Mouse (Mus musculus) MEL (cell line): ENCODE measurements around the gene Gm45521. TPM values are rescaled to one million over a fixed set of nuclear protein-coding genes. Genes with fewer than 3 reads are reported as not detected.

Experiments
- DNase-seq: peaks from one replicate; pipeline ENCODE4 v3.0.0; 2011; ENCODE audit warnings: low read depth, low spot score
- H3K27ac ChIP-seq: 2 replicates; pipeline ENCODE4 v1.5.1; 2012; ENCODE audit warnings: low read depth, mild to moderate bottlenecking, control low read depth, low read length, moderate library complexity; ENCODE audit not compliant: control insufficient read depth
- H3K27me3 ChIP-seq, 2 experiments: fragments of 150-350 bp in 1 of 2; sonication (generic) in 1 of 2; 2 replicates each; pipeline ENCODE4 v1.6.1; 2012; ENCODE audit warnings: low read length in 2 of 2, mild to moderate bottlenecking in 2 of 2, improper control_type of control experiment in 1 of 2, moderate library complexity in 1 of 2; ENCODE audit not compliant: insufficient read depth in 2 of 2, control insufficient read depth in 1 of 2
- H3K36me3 ChIP-seq, 2 experiments: 2 replicates each; pipeline ENCODE4 v1.6.1; 2012 to 2014; ENCODE audit warnings: low read length in 2 of 2, improper control_type of control experiment in 1 of 2, inconsistent platforms in 1 of 2, mild to moderate bottlenecking in 1 of 2; ENCODE audit not compliant: insufficient read depth in 2 of 2, control insufficient read depth in 1 of 2
- H3K4me1 ChIP-seq, 2 experiments: fragments of 150-350 bp in 1 of 2; sonication (generic) in 1 of 2; 2 replicates each; pipeline ENCODE4 v1.6.1; 2012; ENCODE audit warnings: low read length in 2 of 2, improper control_type of control experiment in 1 of 2, mild to moderate bottlenecking in 1 of 2; ENCODE audit not compliant: insufficient read depth in 2 of 2, control insufficient read depth in 1 of 2
- H3K4me3 ChIP-seq, 2 experiments: fragments of 150-350 bp in 1 of 2; sonication (generic) in 1 of 2; 2 replicates each; pipeline ENCODE4 v1.5.1; 2012; ENCODE audit warnings: low read depth in 2 of 2, low read length in 2 of 2, mild to moderate bottlenecking in 2 of 2, moderate library complexity in 2 of 2, control low read depth in 1 of 2, improper control_type of control experiment in 1 of 2; ENCODE audit not compliant: control insufficient read depth in 1 of 2, insufficient read depth in 1 of 2
- H3K79me2 ChIP-seq: 2 replicates; pipeline ENCODE4 v1.6.1; 2012; ENCODE audit warnings: mild to moderate bottlenecking, low read length, moderate library complexity; ENCODE audit not compliant: control insufficient read depth, poor library complexity, insufficient read depth
- H3K9ac ChIP-seq: 2 replicates; pipeline ENCODE4 v1.6.1; 2012; ENCODE audit warnings: low read depth, mild to moderate bottlenecking, control low read depth, low read length, moderate library complexity; ENCODE audit not compliant: control insufficient read depth, poor library complexity, severe bottlenecking
- H3K9me3 ChIP-seq: fragments of 150-350 bp; sonication (generic); replicated peaks from 2 replicates; pipeline ENCODE4 v1.6.1; 2012; ENCODE audit warnings: mild to moderate bottlenecking, low read length, improper control_type of control experiment, moderate library complexity; ENCODE audit not compliant: insufficient read depth
- CHD1 ChIP-seq: IDR thresholded peaks from 2 replicates; pipeline ENCODE4 v1.6.1; 2012; ENCODE audit warnings: low read depth, mild to moderate bottlenecking, inconsistent platforms, low read length, improper control_type of control experiment
- CTCF ChIP-seq, 3 experiments: IDR thresholded peaks in 2 of 3; conservative IDR thresholded peaks in 1 of 3; 2 replicates each; pipeline ENCODE4 v1.5.1; 2011 to 2012; ENCODE audit warnings: low read length in 3 of 3, low read depth in 2 of 3, mild to moderate bottlenecking in 2 of 3, improper control_type of control experiment in 1 of 3, inconsistent platforms in 1 of 3, mixed read lengths in 1 of 3, moderate library complexity in 1 of 3; ENCODE audit not compliant: control insufficient read depth in 1 of 3, insufficient read depth in 1 of 3, poor library complexity in 1 of 3, severe bottlenecking in 1 of 3
- E2F4 ChIP-seq: IDR thresholded peaks from 2 replicates; pipeline ENCODE4 v1.6.1; 2011; ENCODE audit warnings: low read depth, low read length, improper control_type of control experiment, borderline replicate concordance
- EP300 ChIP-seq, 2 experiments: IDR thresholded peaks; 2 replicates each; pipeline ENCODE4 v1.6.1; 2011; ENCODE audit warnings: improper control_type of control experiment in 2 of 2, low read length in 2 of 2, low read depth in 1 of 2, mild to moderate bottlenecking in 1 of 2
- ETS1 ChIP-seq: IDR thresholded peaks from 2 replicates; pipeline ENCODE4 v1.6.1; 2012; ENCODE audit warnings: low read depth, mild to moderate bottlenecking, inconsistent platforms, low read length, improper control_type of control experiment, moderate library complexity
- GABPA ChIP-seq: IDR thresholded peaks from 2 replicates; pipeline ENCODE4 v1.6.1; 2012; ENCODE audit warnings: low read depth, mild to moderate bottlenecking, inconsistent platforms, low read length, improper control_type of control experiment, moderate library complexity
- HCFC1 ChIP-seq: IDR thresholded peaks from 2 replicates; pipeline ENCODE4 v1.6.1; 2012; ENCODE audit warnings: low read depth, mild to moderate bottlenecking, inconsistent platforms, low read length, improper control_type of control experiment, moderate library complexity
- KAT2A ChIP-seq: conservative IDR thresholded peaks from 2 replicates; pipeline ENCODE4 v1.6.1; 2012; ENCODE audit warnings: low read depth, low read length, improper control_type of control experiment, inconsistent platforms
- MAX ChIP-seq: IDR thresholded peaks from 2 replicates; pipeline ENCODE4 v1.6.1; 2011; ENCODE audit warnings: low read length, improper control_type of control experiment
- MAZ ChIP-seq: IDR thresholded peaks from 2 replicates; pipeline ENCODE4 v1.6.1; 2012; ENCODE audit warnings: low read depth, mild to moderate bottlenecking, inconsistent platforms, low read length, improper control_type of control experiment
- MXI1 ChIP-seq: IDR thresholded peaks from 2 replicates; pipeline ENCODE4 v1.6.1; 2011; ENCODE audit warnings: mild to moderate bottlenecking, low read depth, low read length, improper control_type of control experiment
- MYC ChIP-seq: IDR thresholded peaks from 2 replicates; pipeline ENCODE4 v1.6.1; 2011; ENCODE audit warnings: low read depth, mild to moderate bottlenecking, low read length, improper control_type of control experiment, moderate library complexity
- RCOR1 ChIP-seq: IDR thresholded peaks from 2 replicates; pipeline ENCODE4 v1.6.1; 2012; ENCODE audit warnings: low read depth, mild to moderate bottlenecking, inconsistent platforms, low read length, improper control_type of control experiment
- SIN3A ChIP-seq: IDR thresholded peaks from 2 replicates; pipeline ENCODE4 v1.6.1; 2012; ENCODE audit warnings: low read length, improper control_type of control experiment, inconsistent platforms
- SMC3 ChIP-seq: IDR thresholded peaks from 2 replicates; pipeline ENCODE4 v1.6.1; 2011; ENCODE audit warnings: low read depth, low read length, improper control_type of control experiment
- TAL1 ChIP-seq: IDR thresholded peaks from 2 replicates; pipeline ENCODE4 v1.6.1; 2012; ENCODE audit warnings: mild to moderate bottlenecking, inconsistent platforms, low read length, moderate library complexity, mixed read lengths
- TBP ChIP-seq: IDR thresholded peaks from 2 replicates; pipeline ENCODE4 v1.8.0; 2011; ENCODE audit warnings: low read depth, low read length, improper control_type of control experiment
- TCF12 ChIP-seq: IDR thresholded peaks from 2 replicates; pipeline ENCODE4 v1.6.1; 2014; ENCODE audit warnings: low read depth, mild to moderate bottlenecking, inconsistent platforms, low read length, improper control_type of control experiment, moderate library complexity
- UBTF ChIP-seq: IDR thresholded peaks from 2 replicates; pipeline ENCODE4 v1.6.1; 2012; ENCODE audit warnings: low read depth, mild to moderate bottlenecking, inconsistent platforms, low read length, improper control_type of control experiment, moderate library complexity, borderline replicate concordance; ENCODE audit not compliant: insufficient read depth
- USF1 ChIP-seq: IDR thresholded peaks from 2 replicates; pipeline ENCODE4 v1.6.1; 2014; ENCODE audit warnings: low read depth, mild to moderate bottlenecking, inconsistent platforms, low read length, improper control_type of control experiment, moderate library complexity
- USF2 ChIP-seq, 2 experiments: IDR thresholded peaks; 2 replicates each; pipeline ENCODE4 v1.6.1; 2011 to 2012; ENCODE audit warnings: improper control_type of control experiment in 2 of 2, low read length in 2 of 2, borderline replicate concordance in 1 of 2, inconsistent platforms in 1 of 2, low read depth in 1 of 2, mild to moderate bottlenecking in 1 of 2; ENCODE audit not compliant: insufficient read depth in 1 of 2
- ZC3H11A ChIP-seq: IDR thresholded peaks from 2 replicates; pipeline ENCODE4 v1.6.1; 2012; ENCODE audit warnings: low read depth, mild to moderate bottlenecking, inconsistent platforms, low read length, improper control_type of control experiment
- ZMIZ1 ChIP-seq: IDR thresholded peaks from 2 replicates; pipeline ENCODE4 v1.6.1; 2012; ENCODE audit warnings: low read depth, mild to moderate bottlenecking, inconsistent platforms, low read length, improper control_type of control experiment, moderate library complexity
- ZNF384 ChIP-seq: IDR thresholded peaks from 2 replicates; pipeline ENCODE4 v1.6.1; 2012; ENCODE audit warnings: low read depth, mild to moderate bottlenecking, inconsistent platforms, low read length, improper control_type of control experiment
- polyA plus RNA-seq, 2 experiments: library from polyadenylated mRNA; stranded (reverse) in 1 of 2; unstranded in 1 of 2; fragments of >175 nt in 1 of 2; fragments of >200 nt in 1 of 2; gene quantifications; 2 replicates each; pipeline versions ENCODE4 v1.2.1 to v1.2.4; 2012; ENCODE audit warnings: low replicate concordance in 2 of 2, low read depth in 1 of 2; ENCODE audit not compliant: insufficient read length in 2 of 2, insufficient read depth in 1 of 2, missing spikeins in 1 of 2
- total RNA-seq: library from RNA; depleted of rRNA; stranded (reverse); fragments of 300-350 nt; gene quantifications from 2 replicates; pipeline ENCODE4 v1.2.3, GENCODE M21; 2012; rRNA removed

Gene Gm45521
- total RNA-seq (not detected in 2 replicates), polyA plus RNA-seq (not detected)

DNA sequence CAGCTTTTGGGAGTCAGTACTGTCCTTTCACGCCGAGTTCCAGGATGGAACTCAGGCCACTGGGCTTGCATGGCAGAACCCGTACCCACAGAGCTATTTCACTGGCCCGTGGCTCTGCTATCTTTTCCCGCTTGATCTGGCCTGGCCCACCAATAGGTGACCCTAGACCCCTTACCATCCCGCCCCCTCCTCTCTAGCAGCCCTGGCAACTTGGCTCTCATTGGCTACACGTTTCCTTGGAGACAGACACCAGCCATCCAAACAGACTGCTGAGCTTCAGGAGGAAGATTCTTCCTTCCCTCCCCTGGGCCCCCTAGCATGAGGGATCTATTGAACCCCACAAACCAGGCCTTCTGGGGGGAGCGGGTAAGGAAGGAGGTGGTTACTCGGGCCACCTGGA, at the start of gene Gm45521:
Gene Gm45521, plus strand, starts transcription at position 240 of the 400 bp plus-strand sequence.
- Histone ChIP-seq H3K27me3 (peaks cover 0 to 2% of the 10 kb centered on the region in 2 experiments; a peak in 2 of 4 replicates), H3K27ac (no peak within 1 kb of the TSS), H3K4me1 (no peaks in the 10 kb centered on the region), H3K9me3 (no peaks in the 10 kb centered on the region), H3K36me3 (no peaks in the 10 kb centered on the region), H3K79me2 (no peaks in the 10 kb centered on the region), H3K4me3 (no peak within 1 kb of the TSS), H3K9ac (no peak within 1 kb of the TSS)
- DNase-seq = no peak
- no peak for TF ChIP-seq EP300 (IDR thresholded peaks at IDR 0.05; ENCODE audit: low read depth in 1 of 2, low read length in 2 of 2)
- TF ChIP-seq ZC3H11A = no peak
- no peak for TF ChIP-seq ZMIZ1
- TF ChIP-seq RCOR1 = no peak
- TF ChIP-seq MAX = no peak
- no peak for TF ChIP-seq MYC
- no peak for TF ChIP-seq MAZ
- no peak for TF ChIP-seq MXI1
- no peak for TF ChIP-seq CHD1
- TF ChIP-seq HCFC1 = no peak
- TF ChIP-seq GABPA = no peak
- no peak for TF ChIP-seq CTCF (IDR thresholded peaks at IDR 0.05 in 2 of 3, conservative IDR thresholded peaks at IDR 0.05 in 1 of 3; ENCODE audit: control insufficient read depth in 1 of 3, insufficient read depth in 1 of 3, low read depth in 2 of 3, low read length in 3 of 3, poor library complexity in 1 of 3, severe bottlenecking in 1 of 3)
- TF ChIP-seq ETS1 = no peak
- TF ChIP-seq ZNF384 = no peak
- TF ChIP-seq KAT2A = no peak

DNA sequence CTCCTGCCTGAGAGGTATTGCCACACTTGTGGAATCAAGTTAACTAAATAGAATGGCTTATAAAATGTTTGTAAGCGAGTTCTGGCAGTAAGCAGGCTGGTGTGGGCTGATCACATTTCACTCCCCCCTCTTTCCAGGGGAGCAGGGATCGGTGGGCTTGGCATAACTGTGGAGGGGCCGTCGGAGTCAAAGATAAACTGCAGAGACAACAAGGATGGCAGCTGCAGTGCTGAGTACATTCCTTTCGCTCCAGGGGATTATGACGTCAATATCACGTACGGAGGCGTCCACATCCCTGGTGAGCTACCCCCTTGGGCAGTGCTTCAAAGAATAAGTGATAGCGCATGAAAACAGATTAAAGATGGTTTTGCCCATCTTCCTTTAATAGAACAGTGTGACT, 47.6 kb upstream of the Gm45521 start:
- H3K79me2 ChIP-seq = no peaks in the 10 kb centered on the region
- no peak overlapping the region for H3K9ac ChIP-seq
- DNase-seq = no peak
- no peaks in the 10 kb centered on the region for H3K27me3 ChIP-seq
- H3K4me1 ChIP-seq = peaks cover 0 to 14% of the 10 kb centered on the region in 2 experiments; a peak in 2 of 4 replicates
- no peak overlapping the region for H3K27ac ChIP-seq
- no peak overlapping the region for H3K4me3 ChIP-seq
- no peaks in the 10 kb centered on the region for H3K9me3 ChIP-seq
- TF ChIP-seq ZNF384 = no peak
- peaks cover 0 to 2% of the 10 kb centered on the region in 2 experiments; a peak in 1 of 4 replicates for H3K36me3 ChIP-seq

DNA sequence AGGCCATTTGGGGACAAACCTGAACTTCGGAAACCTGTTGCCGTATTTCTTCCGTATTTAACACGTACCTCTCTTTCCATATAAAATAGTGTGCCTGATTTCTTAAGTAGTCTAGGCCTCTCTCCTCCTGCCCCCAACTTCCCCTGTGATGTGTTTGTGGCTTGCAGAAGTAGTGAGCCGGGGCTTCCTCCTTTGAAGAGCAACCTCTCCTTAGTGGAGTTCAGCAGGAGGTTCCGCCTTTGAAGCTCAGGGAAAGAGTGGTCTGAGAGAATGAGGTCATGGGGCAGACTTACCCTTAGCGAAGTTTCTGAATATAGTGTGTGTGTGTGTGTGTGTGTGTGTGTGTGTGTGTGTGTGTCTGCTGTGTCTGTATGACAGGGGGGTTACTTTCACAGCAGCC, 43.2 kb upstream of the Gm45521 start:
- peak; percentile 55 for DNase-seq
- Histone ChIP-seq H3K9ac (no peak overlapping the region), H3K4me1 (peaks cover 0 to 16% of the 10 kb centered on the region in 2 experiments; a peak in 2 of 4 replicates), H3K79me2 (no peaks in the 10 kb centered on the region), H3K27me3 (no peaks in the 10 kb centered on the region), H3K9me3 (no peaks in the 10 kb centered on the region), H3K4me3 (no peak overlapping the region), H3K36me3 (peaks cover 0 to 2% of the 10 kb centered on the region in 2 experiments; a peak in 1 of 4 replicates), H3K27ac (no peak overlapping the region)
- TF ChIP-seq ZC3H11A (no peak), SIN3A (no peak), SMC3 (no peak), KAT2A (no peak), USF2 (IDR thresholded peaks at IDR 0.05; ENCODE audit: borderline replicate concordance in 1 of 2, insufficient read depth in 1 of 2, low read depth in 1 of 2, low read length in 2 of 2) (no peak), ZNF384 (no peak), USF1 (no peak), TBP (no peak), E2F4 (no peak), TAL1 (no peak), UBTF (no peak), RCOR1 (no peak), TCF12 (no peak)
